Mouse (Mus musculus): ENCODE measurements around the gene Snrnp48. TPM values are rescaled to one million over a fixed set of nuclear protein-coding genes. Genes with fewer than 3 reads are reported as not detected.

Snrnp48 gene
- total and polyA plus RNA-seq, 2 experiments from 2014 or later, result 9.6 to 21.2 TPM

GRCm38 (mm10) chr13:38235370-38235769, 30.6 kb downstream of the Snrnp48 start:
- H3K4me1 ChIP-seq (ENCODE audit: insufficient read depth, low read length), result no peaks in the 10 kb centered on the region
- no peaks in the 10 kb centered on the region for H3K36me3 ChIP-seq (ENCODE audit: insufficient read depth, low read length)
- ATAC-seq (ENCODE audit: low FRiP score) (no peak), DNase-seq (ENCODE audit: low spot score) (no peak)
- H3K4me3 ChIP-seq (ENCODE audit: low read depth, low read length), result no peak overlapping the region
- H3K4me2 ChIP-seq (ENCODE audit: low read depth, low read length, poor library complexity, severe bottlenecking), result no peak overlapping the region
- no peaks in the 10 kb centered on the region for H3K27me3 ChIP-seq (ENCODE audit: insufficient read depth, low read length)
- WGBS, result 66% methylated on average over 3 of the region's 3 CpGs
- H3K27ac ChIP-seq (ENCODE audit: low read depth, low read length), result no peak overlapping the region
- H3K9me3 ChIP-seq (ENCODE audit: low read length), result no peaks in the 10 kb centered on the region
- 0 out of 2 replicates have a peak, but pooled peaks have one; percentile 5 for TF ChIP-seq CTCF (IDR thresholded peaks at IDR 0.05)
- H3K9ac ChIP-seq (replicated peaks; ENCODE audit: low read length, poor library complexity, severe bottlenecking), result no peak overlapping the region

GRCm38 (mm10) chr13:38248151-38248550, 43.4 kb downstream of the Snrnp48 start:
- Histone ChIP-seq H3K27ac (ENCODE audit: low read depth, low read length) (no peak overlapping the region), H3K4me1 (ENCODE audit: insufficient read depth, low read length) (no peaks in the 10 kb centered on the region), H3K27me3 (ENCODE audit: insufficient read depth, low read length) (no peaks in the 10 kb centered on the region), H3K9ac (replicated peaks; ENCODE audit: low read length, poor library complexity, severe bottlenecking) (no peak overlapping the region), H3K9me3 (ENCODE audit: low read length) (no peaks in the 10 kb centered on the region), H3K4me3 (ENCODE audit: low read depth, low read length) (no peak overlapping the region), H3K36me3 (ENCODE audit: insufficient read depth, low read length) (no peaks in the 10 kb centered on the region), H3K4me2 (ENCODE audit: low read depth, low read length, poor library complexity, severe bottlenecking) (no peak overlapping the region)
- 81% methylated on average over 5 of the region's 5 CpGs for WGBS
- no peak for ATAC-seq (ENCODE audit: low FRiP score)
- no peak for TF ChIP-seq CTCF (IDR thresholded peaks at IDR 0.05)
- DNase-seq (ENCODE audit: low spot score), result no peak

GRCm38 (mm10) chr13:38251226-38251625, 46.5 kb downstream of the Snrnp48 start:
- ATAC-seq (ENCODE audit: low FRiP score), result no peak

GRCm38 (mm10) chr13:38253696-38254095, 49.0 kb downstream of the Snrnp48 start:
- DNase-seq (ENCODE audit: low spot score) (peak; percentile 4), ATAC-seq (ENCODE audit: low FRiP score) (no peak)
- Histone ChIP-seq H3K27me3 (ENCODE audit: insufficient read depth, low read length) (no peaks in the 10 kb centered on the region), H3K4me3 (ENCODE audit: low read depth, low read length) (no peak overlapping the region), H3K4me2 (ENCODE audit: low read depth, low read length, poor library complexity, severe bottlenecking) (no peak overlapping the region), H3K4me1 (ENCODE audit: insufficient read depth, low read length) (no peaks in the 10 kb centered on the region), H3K36me3 (ENCODE audit: insufficient read depth, low read length) (no peaks in the 10 kb centered on the region), H3K9ac (replicated peaks; ENCODE audit: low read length, poor library complexity, severe bottlenecking) (no peak overlapping the region), H3K27ac (ENCODE audit: low read depth, low read length) (no peak overlapping the region), H3K9me3 (ENCODE audit: low read length) (no peaks in the 10 kb centered on the region)
- WGBS, result 85% methylated on average over 9 of the region's 9 CpGs
- TF ChIP-seq CTCF (IDR thresholded peaks at IDR 0.05), result no peak

More at GRCm38 (mm10) chr13:38251226-38251625, 46.5 kb downstream of the Snrnp48 start:
- Histone ChIP-seq H3K9me3 (ENCODE audit: low read length) (no peaks in the 10 kb centered on the region), H3K27ac (ENCODE audit: low read depth, low read length) (no peak overlapping the region), H3K4me2 (ENCODE audit: low read depth, low read length, poor library complexity, severe bottlenecking) (no peak overlapping the region), H3K4me1 (ENCODE audit: insufficient read depth, low read length) (no peaks in the 10 kb centered on the region), H3K9ac (replicated peaks; ENCODE audit: low read length, poor library complexity, severe bottlenecking) (no peak overlapping the region), H3K27me3 (ENCODE audit: insufficient read depth, low read length) (no peaks in the 10 kb centered on the region), H3K4me3 (ENCODE audit: low read depth, low read length) (no peak overlapping the region), H3K36me3 (ENCODE audit: insufficient read depth, low read length) (no peaks in the 10 kb centered on the region)
- no peak for DNase-seq (ENCODE audit: low spot score)
- 79% methylated on average over 3 of the region's 3 CpGs for WGBS
- TF ChIP-seq CTCF (IDR thresholded peaks at IDR 0.05), result no peak

- H3K27ac ChIP-seq (ENCODE audit: low read depth, low read length), result no peak overlapping the region
- no peak overlapping the region for H3K4me2 ChIP-seq (ENCODE audit: low read depth, low read length, poor library complexity, severe bottlenecking)
- no peaks in the 10 kb centered on the region for H3K9me3 ChIP-seq (ENCODE audit: low read length)
- no peak for TF ChIP-seq CTCF (IDR thresholded peaks at IDR 0.05)
- DNase-seq (ENCODE audit: low spot score) (no peak), ATAC-seq (ENCODE audit: low FRiP score) (no peak)
- H3K27me3 ChIP-seq (ENCODE audit: insufficient read depth, low read length), result no peaks in the 10 kb centered on the region
- H3K4me3 ChIP-seq (ENCODE audit: low read depth, low read length), result no peak overlapping the region
- WGBS, result 76% methylated on average over 2 of the region's 2 CpGs
- H3K4me1 ChIP-seq (ENCODE audit: insufficient read depth, low read length), result no peaks in the 10 kb centered on the region
- H3K36me3 ChIP-seq (ENCODE audit: insufficient read depth, low read length), result no peaks in the 10 kb centered on the region
- H3K9ac ChIP-seq (replicated peaks; ENCODE audit: low read length, poor library complexity, severe bottlenecking), result no peak overlapping the region
Measured at GRCm38 (mm10) chr13:38258901-38259300, 54.2 kb downstream of the Snrnp48 start.

GRCm38 (mm10) chr13:38269055-38269692, 64.4 kb downstream of the Snrnp48 start:
- H3K27ac ChIP-seq (ENCODE audit: low read depth, low read length), result no peak overlapping the region
- no peak overlapping the region for H3K9ac ChIP-seq (replicated peaks; ENCODE audit: low read length, poor library complexity, severe bottlenecking)
- no peaks in the 10 kb centered on the region for H3K9me3 ChIP-seq (ENCODE audit: low read length)
- H3K4me3 ChIP-seq (ENCODE audit: low read depth, low read length), result no peak overlapping the region
- no peak for TF ChIP-seq CTCF (IDR thresholded peaks at IDR 0.05)
- no peaks in the 10 kb centered on the region for H3K27me3 ChIP-seq (ENCODE audit: insufficient read depth, low read length)
- WGBS, result 91% methylated on average over 8 of the region's 8 CpGs
- H3K36me3 ChIP-seq (ENCODE audit: insufficient read depth, low read length), result no peaks in the 10 kb centered on the region
- no peaks in the 10 kb centered on the region for H3K4me1 ChIP-seq (ENCODE audit: insufficient read depth, low read length)
- DNase-seq (ENCODE audit: low spot score) (no peak), ATAC-seq (ENCODE audit: low FRiP score) (no peak)
- no peak overlapping the region for H3K4me2 ChIP-seq (ENCODE audit: low read depth, low read length, poor library complexity, severe bottlenecking)
